Mouse (Mus musculus) 3134 (cell line): ENCODE results near the gene Orm1.
A peak's percentile ranks its signal among the peaks of the same experiment; 100 is the strongest.

Source experiments
- DNase-seq: peaks from one replicate; pipeline ENCODE4 v3.0.0-alpha.2; 2011; ENCODE audit warnings: low spot score; ENCODE audit not compliant: insufficient read length; ENCODE audit errors: extremely low read depth

Orm1 gene

GRCm38 (mm10) chr4:63355877-63356665 is 11.7 kb downstream of the Orm1 start, which contains the start of gene Orm3:
Gene Orm3 (plus strand): TSS chr4:63356162.
- DNase-seq: peak; percentile 76

DNA sequence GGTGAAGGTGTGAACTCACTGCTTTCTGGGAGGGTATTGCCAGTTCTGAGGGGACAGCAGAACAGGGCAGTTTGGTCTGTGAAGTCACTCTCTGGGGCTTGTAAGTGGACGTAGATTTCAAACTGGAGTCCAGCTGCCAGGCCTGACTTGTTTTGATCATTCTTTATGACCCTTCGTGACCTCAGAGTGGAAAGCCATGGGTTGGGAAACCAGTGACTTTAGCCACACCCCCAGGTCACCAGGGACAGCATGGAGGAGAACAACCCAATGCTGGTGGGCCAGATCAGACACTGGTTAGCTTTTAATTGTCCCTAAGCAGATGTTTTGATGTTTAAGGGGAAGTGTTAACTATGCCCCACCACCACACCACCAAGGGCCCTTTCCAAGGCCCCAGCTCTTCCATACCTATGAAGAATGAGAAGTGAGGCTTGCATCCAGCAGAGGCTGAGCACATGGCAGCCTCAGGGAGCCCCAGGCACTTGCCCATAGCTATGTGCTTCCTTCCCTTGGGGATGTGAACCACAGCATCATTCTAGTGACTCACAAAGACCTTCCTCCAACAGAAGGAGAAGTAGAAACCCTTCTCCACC is 12.7 kb downstream of the Orm1 start:
- DNase-seq: no peak

- DNase-seq: peak; percentile 50
Observed at GRCm38 (mm10) chr4:63359861-63360260, 15.5 kb downstream of the Orm1 start.

DNA sequence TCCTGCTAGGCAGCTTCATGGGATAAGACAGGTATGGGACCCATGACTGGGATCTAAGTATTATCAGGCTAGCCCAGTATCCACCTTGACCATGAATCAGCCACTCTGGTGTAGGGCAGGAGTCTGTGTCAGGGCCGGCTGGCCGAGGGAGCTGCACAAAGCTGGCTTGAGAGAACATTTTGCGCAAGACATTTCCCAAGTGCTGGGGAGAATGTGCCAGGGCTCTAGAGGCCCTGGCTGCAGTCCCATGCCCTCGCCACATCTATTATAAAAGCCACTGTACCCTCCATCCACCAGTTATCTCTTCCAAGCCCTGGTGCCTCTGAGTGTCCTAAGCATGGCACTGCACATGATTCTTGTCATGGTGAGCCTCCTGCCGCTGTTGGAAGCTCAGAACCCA is 17.8 kb downstream of the Orm1 start, which contains the start of gene Orm2:
Orm2 (plus strand) TSS at position 300 of the 400 bp plus-strand sequence.
- peak; percentile 62 for DNase-seq

DNA sequence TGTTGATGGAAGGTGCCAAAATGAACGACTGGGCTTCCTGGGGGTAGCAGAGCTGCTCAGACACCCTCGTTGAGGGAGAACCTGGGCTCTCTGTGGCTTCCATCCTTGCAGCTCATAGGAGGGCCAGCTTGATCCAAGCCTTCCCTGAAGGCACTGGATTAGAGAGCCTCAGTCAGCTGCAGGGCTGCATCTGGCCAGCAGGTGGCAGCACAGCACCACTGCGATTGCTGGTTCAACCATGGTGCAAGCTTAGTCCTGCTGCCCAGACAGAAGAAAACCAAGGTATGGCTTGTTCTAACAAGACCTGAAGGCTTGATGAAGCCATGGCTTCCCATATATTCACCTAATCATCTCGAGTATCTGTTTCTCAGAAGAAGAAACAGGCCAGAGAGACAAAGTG is 24.2 kb downstream of the Orm1 start:
- DNase-seq: peak; percentile 68

DNA sequence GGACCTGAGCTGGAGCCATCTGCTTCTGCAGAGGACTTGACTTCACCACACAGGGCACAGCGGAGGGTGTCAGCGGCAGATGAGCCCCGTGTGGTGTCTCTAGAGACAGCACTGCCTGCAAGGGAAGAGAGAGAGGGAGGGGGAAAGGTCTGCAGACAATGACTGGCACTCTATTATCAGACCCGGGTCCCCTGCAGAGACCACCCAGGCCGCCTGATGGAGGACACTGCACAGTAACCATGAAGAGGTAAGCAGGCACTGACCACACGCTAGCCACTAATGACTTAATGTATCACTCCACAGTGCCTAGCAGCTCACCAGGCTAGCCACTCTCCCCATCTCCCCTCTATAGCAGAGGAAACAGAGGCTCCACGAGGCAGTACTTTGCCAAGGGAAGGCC is 26.5 kb downstream of the Orm1 start:
- no peak for DNase-seq

GRCm38 (mm10) chr4:63371890-63372289 is 27.5 kb downstream of the Orm1 start:
- no peak for DNase-seq

DNA sequence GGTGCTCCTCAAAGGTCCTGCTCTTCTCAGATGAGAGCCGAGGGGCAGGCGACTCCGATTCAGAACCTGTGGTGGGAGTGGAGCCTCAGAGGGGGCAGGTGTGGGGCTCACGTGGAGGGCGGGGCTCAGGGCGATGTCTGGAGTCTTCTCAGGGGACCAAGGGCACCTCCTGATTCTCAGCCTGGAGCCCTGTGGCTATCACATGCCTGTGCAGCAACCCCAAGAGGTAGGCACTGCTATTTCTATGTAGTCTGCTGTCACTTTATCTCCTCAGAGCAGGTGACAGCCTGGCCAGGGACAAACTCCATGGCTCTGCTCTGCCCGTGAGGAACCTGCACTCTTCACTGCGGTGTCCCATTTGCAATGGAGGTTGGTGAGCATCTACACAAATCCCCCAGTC is 29.0 kb downstream of the Orm1 start:
- DNase-seq: no peak

GRCm38 (mm10) chr4:63374331-63374730 is 30.0 kb downstream of the Orm1 start:
- no peak for DNase-seq

GRCm38 (mm10) chr4:63375367-63375766 is 31.0 kb downstream of the Orm1 start:
- no peak for DNase-seq

DNA sequence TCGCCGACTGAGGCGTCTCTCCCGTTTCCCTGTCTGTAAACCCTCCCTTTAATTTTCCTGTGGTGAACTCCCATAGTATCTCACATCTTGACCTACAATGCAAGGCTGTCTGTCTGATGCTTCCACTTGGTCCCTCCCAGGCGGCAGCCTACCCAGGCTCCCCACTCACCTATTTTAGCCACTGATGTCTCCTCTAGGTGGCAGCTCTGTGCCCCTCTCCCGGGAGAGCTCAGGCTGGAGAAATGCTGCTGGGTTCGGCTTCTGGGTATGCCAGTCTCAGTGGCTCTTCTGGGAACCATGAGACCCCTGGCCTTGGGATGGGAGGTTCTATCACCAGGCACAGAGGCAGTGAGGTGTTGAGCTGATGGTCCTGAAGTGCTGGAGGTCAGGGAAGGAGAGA is 33.1 kb downstream of the Orm1 start:
- no peak for DNase-seq

DNA sequence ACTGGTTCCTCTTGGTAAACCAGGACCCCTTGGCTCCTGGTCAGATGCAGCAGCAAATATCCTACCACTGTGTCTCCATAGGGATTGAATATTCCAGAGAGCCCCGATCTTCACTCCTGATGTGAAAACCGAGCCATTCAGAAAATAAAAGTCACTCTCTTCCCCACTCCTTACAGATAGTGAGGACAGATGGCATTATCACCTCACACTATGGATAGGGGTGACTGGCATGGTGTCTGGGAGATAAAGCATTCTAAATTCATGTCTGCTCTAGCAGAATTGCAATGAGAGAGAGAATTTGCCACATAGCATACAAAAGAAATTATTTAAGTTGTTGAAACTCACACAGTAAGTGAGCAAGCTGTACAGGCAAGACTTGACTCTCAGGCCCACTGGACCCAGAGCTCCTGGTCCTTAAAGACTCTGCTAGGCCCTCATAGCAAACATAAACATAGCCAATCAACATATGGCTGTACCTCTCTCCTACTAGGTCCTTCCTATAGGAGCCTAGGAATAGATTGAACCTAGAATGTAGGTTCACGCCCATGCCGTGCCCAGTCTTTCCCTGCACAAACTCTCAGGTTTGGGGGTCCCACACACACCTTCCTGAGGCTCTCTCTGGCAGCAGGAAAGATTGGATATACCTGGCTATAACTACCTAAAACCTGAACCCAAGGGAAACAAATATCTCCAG is 38.5 kb downstream of the Orm1 start:
- DNase-seq: no peak

DNA sequence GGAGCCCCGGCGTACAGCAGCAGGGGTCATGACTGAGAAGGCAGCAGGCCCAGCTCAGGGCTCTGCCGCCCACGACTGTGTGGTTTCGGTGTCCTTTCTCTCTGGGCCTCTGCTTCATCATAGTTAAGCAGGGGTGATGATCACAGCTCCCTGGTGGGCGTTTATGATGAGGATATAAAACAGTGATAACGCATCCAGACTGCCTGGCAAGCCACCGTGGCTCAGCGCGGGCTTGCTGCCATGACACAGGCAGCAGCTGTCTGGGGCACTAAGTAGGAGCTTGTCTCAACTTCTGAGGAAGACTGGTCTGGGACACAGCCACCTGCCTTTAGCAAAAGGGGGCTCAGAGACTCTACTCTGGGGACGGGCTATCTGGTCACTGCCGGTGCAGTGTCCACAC is 39.1 kb downstream of the Orm1 start:
- DNase-seq: no peak

DNA sequence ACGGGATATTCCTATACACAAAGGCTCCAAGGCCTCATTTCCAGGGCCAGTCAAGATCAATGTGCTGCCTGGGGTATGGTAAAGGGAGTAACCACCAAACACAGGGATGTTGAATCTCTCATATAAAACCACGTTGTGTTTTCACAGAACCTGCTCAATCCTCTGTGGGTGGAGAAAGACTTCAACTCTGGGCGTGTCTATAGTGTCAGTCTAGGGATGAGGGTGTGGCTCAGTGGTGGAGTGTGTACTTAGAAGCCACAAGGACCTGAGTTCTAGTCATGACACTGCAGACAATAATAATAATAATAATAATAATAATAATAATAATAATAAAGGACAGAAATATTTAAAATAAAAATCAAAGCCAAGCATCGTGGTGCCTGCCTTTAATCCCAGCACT is 39.9 kb downstream of the Orm1 start:
- DNase-seq: no peak

- no peak for DNase-seq
Observed at GRCm38 (mm10) chr4:63385253-63385652, 40.9 kb downstream of the Orm1 start.

DNA sequence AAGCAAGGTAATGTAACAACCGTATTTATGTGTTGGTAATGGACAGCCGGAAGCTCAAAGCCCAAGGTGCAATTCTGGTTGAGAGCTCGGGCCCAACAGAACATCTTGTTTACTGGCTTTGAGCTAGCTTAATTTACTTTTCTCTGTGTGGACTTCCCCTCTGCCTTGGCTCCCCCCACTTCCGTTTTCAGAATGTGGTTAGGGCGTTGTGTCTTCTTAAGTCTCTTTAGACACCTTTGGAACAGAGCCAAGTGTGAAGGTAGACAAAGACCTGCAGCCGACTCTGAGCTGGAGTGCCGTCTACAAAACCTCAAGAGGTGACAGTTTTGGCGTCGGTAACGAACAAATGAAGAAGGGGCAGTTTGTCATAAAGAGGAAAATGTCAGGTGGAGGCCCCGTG is 41.4 kb downstream of the Orm1 start:
- no peak for DNase-seq

DNA sequence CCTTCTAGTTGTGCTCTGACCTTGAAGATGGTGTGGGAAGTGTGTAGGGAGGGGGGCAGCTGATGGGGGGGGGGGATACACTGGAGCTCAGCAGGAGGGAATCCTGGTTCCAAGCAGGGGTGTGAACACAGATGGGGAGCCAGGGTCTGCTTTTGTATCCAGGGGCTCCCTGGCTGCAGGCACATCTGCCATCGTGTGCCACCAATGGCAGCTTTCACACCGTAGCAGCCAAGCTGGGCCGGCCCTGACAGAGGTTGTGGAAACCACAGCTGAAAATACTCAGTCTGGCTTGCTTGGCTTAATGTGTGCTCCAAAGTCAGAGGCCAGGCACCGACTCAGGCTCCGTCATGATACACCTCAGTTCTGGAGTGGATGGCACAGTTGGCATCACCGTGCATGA is 43.7 kb downstream of the Orm1 start:
- no peak for DNase-seq

DNA sequence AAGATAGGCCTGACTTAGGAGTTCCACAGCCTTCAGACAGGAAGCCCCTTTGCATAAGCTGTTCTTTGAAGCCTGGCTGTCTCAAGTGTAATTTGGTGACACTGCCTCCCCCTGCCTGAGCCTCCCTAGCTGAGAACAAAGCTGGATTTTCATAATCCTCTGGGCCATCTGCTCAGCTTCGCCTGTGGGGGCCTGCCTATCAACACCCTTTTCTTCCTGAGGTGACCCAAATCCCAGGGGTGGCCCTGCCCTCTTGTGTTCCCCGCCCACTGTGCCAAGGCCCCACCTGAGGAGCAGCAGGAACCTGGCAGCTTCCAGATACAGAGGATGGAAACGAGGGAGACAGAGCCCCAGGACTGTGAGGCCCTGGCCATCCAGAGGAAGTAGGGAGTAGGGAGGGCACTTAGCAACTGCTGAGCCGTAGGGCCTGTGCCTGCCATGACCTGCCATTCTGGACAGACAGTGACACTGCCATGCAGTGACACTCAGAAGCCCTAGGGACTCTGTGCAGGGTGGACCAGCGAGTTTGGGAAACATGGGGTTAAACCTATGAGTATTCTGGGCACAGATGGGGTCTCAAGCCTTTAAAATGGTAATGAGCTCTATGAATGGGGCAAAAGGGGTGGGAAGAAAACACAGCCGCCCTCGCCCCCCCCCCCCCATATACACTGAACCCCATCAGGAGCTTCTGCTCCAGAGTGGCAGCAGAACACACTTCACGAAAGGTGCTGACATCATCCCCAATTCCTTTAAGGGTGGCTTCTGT is 44.9 kb downstream of the Orm1 start:
- no peak for DNase-seq

DNA sequence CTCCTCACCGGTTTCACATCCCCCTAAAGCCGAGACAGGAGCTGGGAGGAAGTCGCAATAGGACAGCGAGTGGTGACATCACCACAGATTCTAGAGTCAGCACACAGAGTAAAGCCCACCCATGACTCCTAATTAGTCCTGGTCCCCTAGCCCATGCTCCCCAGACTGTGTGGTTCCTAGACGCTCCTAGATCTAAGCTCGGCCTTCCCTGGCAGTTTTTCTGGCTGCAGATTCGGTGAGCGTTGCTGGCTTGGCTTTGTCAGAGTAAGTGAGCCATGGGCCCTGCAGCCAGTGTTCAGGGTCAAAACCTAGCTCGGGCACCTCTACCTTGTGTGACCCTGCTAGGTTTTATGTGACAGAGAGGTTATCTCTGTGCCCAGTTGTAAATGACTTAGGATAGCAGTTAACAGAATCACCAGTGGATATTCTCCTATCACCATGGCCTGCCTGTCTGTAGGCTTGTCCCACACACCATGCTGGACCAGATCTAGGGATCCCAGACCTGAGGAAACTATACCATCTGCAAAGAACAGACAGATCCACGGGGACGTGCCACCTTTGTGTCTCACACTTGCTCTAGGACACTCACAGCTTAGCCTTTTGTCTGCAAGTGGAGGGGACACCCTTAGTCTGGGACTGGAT is 45.6 kb downstream of the Orm1 start:
- no peak for DNase-seq

DNA sequence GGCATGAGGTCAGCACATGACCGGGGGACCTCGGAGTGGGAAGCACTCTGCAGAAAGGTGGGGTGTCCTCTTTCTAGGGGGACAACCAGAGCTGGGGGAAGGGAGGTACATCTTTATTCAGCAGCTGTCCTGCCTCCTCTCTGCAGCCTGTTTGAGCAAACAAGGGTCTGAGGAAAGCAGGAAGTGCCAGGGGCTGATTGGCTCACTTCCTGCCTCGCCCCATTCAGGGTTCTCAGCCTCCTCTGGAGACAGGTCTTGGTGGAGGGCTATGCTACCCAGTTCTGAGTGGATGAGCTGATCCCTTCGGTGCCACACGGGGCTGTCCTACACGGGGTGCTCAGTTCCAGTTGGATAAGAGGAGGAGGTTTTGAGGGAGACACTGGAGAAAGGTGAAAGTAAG is 47.0 kb downstream of the Orm1 start:
- DNase-seq: no peak
